Mouse (Mus musculus): ENCODE data around the gene Slc39a3.
"Not testable (repeated sequence)": the region's sequence is repeated elsewhere in the genome, so short reads cannot be mapped to it uniquely, and the experiment has no call there.

Slc39a3 gene

DNA sequence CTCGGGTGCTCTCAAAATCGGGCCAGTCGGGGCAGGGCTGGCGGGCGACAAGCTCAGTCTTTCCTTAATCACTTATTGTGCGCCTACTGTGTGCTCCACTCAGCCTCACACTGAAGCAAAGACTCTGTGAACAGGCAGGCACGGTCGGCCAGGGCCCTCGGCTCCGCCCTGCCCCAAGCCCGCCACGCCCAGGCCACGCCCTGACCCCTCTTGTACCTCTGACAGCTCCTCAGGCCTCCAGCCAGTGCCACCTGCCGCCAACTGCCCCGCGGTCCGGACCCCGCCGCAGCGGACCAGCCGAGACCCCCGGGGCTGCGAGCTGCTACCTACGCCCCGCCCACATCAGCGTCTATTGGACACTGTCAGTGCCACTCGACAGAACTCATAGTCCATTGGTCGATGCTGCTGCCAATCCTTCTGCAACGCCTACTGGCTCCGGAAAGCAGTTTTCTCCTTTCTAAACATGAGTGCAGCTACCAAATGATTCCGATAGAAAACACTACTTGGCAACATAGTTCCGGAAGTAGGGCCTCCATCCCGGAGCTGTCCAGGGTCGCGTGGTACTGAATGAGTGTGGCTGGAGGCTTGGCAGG, at the start of gene Slc39a3:
Gene Slc39a3, minus strand, starts transcription at position 439 of the 593 bp plus-strand sequence.
- DNase-seq, result peak; percentile 99

DNA sequence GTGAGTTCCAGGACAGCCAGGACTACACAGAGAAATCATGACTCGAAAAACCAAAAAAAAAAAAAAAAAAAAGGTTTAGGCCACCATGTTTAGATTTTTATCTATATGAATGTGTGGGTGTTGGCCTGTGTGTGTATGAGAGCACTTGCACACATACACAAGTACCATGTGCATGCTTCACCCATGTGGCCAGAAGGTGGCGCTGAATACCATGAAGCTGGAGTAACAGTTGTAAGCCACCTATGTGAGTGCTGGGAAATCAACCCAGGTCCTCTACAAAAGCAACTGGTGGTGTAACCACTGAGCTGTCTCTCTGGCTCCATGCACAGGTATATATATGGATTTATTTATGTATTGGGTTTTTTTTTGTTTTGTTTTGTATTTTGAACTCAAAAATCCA, 49.8 kb upstream of the Slc39a3 start:
- DNase-seq, result no peak

DNA sequence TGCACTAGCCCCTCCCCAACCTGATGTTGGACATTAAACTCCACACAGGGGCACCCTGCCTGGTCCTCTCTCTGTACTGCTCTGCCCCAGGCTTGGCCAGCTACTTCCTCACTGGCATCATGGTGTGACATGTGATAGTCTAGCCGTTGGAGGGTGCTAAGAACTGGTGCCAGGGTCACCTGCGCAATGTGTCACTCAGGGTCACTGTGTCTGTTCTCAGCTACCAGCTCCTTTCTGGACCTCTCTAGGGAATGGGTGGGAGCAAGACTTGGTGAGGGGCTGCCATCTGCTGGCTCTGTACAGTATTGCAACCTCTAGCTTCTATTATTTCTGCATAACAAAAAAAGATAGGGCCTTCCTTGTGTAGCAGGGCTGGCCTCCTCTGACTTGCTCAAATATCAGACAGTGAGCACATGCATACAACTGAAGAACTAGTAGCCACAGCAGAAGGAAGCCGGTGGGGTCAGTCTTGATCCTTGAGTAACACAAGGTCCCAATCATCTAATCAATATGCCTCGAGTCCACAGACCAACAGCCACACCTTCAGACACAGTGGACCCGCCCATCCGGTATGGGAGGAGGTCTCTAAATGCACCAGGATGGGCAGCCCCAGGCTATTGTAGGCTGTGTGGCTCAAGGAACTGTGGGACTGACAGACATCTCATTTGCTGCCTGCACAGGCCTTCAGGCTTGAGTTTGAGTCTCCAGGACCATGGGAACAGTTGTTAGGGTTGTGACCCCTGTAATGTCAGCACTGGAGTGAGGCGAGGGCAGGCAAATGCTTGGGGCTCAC, 45.1 kb upstream of the Slc39a3 start:
- DNase-seq, result peak; percentile 79

DNA sequence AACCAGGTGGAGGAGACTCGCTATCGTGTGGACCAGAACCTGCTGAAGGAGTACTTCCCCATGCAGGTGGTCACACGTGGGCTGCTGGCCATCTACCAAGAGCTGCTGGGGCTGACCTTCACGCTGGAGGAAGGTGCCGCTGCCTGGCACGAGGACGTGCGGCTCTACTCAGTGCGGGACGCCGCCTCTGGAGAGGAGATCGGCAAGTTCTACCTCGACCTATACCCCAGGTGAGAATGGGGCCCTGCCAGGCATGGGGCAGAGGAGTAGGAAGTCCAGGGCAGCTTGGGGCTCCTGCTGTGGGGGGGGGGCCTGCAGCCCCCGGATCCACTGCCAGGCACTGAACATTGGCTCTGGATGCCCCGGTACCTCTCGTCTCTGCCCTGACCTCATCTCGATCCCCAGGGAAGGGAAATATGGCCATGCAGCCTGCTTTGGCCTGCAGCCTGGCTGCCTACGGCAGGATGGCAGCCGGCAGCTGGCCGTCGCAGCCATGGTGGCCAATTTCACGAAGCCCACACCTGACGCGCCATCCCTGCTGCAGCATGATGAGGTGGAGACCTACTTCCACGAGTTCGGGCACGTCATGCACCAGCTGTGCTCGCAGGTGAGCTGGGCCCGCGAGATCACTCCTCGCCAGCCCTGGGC, 42.9 kb upstream of the Slc39a3 start:
- no peak for DNase-seq

DNA sequence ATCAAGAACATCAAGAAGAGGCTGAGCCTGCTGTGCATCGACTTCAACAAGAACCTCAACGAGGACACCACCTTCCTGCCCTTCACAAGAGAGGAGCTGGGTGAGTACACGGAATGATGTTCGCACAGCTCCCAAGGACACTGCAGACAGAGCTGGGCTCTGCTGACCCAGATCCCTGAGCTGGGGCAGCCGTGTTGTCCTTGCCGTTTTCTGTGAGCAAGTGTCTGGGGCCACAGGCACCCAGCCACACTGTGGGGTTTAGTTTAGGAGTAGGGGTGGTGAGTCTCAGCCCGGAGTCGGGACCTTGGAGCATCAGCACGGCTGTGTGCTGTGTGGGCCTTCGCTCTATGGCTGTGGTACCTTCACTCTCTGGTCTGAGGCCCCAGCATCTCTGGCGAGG, 40.7 kb upstream of the Slc39a3 start:
- DNase-seq, result no peak

DNA sequence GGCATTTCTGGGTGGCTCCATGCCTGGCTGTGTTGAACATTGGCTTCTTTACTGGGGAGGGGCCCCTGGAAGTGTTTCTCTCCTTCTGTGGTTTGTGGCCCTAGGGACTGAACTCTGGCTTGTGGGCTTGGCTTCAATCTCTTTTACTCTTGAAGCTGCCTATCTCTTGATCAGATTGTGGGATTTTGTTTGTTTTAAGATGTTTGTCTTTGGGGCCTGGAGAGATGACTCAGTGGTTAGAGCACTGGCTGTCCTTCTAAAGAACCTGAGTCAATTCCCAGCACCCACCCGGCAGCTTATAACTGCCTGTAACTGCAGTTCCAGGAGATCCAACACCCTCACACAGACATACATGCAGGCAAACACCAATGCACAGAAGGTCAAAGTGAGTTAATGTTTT, 39.1 kb upstream of the Slc39a3 start:
- no peak for DNase-seq

DNA sequence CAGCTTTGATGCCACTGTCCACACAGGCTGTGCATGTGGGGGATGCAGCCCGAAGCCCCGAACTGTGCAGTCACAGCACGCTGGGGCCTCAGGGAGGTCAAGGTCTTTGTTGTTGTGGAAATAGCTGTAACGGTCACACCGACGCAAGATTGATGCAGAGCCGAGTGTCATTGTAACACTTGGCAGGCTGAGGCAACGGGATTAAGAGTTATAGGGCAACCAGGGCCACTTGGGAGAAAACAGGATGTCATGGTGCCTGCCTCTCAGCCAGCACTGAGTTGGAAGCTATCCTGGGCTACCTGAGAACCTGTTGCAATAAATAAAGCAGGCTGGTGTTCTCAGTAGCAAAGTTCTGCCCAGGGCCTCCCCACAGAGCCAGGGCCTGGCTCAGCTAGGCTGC, 38.5 kb upstream of the Slc39a3 start:
- DNase-seq, result no peak

DNA sequence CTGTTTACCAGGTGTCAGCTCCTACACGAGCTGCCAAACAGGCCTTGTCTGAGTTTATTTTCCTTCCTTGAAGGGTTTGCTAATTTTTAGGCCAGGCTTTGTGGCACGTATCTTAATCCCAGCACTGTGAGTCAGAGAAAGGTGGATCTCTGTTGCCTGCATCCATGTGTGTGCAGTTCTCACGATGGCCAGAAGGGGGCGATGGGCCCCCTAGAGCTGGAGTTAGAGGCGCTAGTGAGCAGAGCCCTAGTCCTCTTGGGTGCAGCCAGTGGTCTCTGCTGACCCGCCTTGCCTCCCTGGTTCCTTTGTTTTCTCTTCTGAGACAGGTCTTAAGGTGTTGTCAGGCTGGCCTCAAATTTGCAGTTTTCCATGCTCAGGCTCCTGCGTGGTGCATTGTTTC, 36.2 kb upstream of the Slc39a3 start:
- DNase-seq, result no peak

DNA sequence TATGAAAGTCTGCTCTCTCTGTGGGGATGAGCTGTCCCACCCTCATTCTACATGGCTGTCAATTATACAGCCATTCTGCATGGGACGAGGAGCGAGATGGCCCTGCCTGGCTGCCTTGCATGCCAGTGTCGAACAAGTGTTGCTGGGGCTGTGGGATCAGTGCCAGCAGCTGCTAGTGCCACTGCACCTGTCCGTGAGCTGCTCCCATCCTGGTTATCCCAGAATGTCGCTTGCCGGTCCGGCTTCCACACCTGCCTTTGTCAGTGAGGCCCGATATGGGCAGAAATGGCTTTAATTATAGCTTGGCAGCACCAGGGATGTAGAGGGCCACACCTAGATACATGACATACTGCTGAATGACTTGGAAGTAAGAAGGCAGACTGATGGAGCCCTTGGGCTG, 35.1 kb upstream of the Slc39a3 start:
- DNase-seq, result no peak

DNA sequence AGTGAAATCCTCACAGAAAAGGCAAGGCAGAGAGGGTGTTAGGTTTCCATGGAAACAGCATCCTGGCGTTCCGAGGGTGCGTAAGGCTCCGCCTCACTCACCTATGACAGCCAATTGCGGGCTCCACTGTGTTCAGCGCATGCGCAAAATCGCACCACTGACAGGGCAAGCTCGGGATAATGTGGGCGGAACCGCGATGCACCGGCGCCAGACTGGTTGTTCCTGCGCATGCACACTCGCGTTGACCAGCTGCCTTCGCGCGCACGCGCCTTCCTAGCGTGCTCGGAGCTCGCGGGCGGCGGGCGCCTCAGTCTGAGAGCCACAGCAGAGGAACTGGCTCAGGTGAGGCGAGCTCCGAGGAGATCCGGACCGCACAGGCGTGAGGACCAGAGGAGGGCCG, 32.6 kb upstream of the Slc39a3 start, which contains the start of gene Thop1:
Gene Thop1, plus strand, starts transcription at position 200 of the 400 bp plus-strand sequence.
- peak; percentile 99 for DNase-seq

DNA sequence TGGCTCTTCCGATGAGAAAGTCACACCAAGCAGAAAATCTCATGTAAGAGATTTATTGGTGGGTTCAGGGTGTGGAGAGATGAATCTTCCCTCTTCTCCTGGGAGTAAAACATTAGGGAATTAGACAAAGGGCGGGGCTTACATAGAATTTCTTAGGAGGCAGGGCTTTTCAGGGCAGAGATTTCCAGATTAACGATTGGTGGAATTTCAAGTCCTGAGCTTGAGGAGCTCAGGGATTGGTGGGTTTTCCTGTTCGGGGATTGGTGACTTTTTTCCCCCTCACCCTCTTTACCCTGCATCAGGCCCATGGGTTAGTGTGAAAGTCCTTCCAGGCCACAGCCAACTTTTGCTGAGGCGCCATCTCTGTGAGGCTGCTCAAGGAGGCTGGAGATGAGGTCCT, 31.5 kb upstream of the Slc39a3 start:
- DNase-seq, result no peak

DNA sequence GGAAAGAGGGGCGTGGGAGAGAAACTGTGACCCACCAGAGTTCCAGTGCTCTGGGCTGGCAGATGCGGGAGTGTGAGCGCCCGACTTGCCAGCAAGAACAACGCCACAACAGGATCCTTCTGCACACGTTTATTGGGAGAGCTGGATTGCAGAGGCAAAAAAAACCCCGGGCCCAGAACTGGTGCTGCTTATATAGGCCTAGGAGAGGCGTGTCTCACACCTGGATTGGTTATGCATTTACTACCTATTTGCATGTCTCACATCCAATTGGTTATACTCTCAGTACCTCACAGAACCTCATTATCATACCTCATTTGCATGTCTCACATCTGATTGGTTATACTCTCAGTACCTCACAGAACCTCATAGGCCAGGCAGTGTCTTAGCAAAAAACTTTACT, 27.3 kb upstream of the Slc39a3 start:
- DNase-seq, result not testable (repeated sequence)

DNA sequence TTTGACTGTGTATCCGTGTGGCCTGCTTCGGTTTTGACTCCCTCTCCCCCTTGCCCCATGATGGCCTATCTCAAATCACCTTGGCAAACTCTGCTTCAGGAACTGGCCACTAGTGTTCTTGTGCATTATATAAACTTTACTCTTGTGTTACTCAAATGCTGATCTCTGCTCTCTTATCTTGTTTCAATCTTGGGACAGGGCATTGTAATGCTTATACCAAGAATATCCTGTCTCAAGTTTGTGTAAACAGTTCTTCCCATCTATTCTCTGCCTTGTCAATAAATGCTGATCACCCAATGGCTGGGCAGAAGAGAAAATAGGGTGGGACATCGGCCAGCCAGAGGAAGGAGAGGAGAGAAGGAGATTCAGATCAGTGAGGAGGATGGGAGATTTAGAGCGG, 25.5 kb upstream of the Slc39a3 start:
- no peak for DNase-seq

DNA sequence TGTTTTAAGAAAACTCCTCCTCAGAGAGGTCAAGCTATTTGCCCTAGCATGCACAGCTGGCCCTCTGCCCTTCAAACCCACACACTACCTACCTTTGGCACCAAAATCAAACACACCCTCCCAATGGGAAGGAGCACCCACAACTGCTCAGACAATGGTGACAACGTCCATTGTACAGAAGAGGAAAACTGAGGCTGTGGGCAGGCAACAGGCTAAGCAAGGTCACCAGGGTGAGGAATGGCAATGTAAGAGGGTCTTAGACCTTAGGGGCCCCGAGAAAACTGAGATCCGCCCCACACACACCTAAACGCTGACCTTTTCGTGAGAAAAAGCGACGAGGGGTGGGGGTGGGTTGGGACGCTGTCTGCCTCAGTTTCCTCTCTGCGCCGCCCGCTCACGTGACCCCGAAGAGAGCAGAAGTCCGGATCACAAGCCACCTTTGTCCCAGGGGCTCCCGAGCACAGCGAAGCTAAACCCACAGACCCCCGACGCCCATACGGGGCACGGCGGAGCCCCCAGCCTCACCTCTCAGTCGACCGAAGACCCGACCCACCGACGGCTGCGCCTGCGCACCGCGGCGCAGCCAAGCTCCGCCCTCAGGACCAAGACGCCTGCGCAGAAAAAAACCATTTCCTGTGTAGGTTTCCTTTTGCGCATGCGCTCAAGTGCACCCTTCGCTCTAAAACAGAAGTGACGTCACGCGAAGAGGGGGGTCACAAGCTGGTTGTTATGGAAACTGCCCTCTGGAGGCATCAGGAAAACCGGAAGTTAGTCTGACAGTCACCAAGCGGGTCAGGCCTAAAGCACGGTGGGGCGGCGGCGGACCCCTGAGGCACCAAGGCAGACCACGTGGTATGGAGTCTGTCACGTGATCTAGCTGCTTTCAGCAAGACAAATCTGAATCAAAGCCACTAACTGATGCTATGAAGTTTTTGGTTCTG, 22.6 kb upstream of the Slc39a3 start, which contains the start of gene Sgta:
Gene Sgta, minus strand, starts transcription at position 579 of the 941 bp plus-strand sequence.
- peak; percentile 100 for DNase-seq

DNA sequence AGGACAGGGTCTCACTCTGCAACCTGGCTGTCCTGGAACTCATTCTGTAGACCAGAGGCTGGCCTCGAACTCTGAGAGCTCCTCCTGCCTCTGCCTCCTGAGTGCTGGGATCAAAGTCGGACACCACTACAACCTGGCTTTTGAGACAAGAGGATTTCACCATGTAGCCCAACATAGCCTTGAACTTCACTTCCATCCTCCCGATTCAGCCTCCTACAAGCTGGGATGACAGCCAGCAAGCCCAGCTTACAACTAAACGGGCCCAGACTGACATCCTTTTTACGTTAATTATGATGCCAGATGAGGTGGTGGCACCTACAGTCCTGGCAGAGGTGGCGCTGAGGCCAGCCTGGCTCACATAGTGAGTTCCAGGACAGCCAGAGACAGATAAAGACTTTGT, 21.7 kb upstream of the Slc39a3 start:
- no peak for DNase-seq

DNA sequence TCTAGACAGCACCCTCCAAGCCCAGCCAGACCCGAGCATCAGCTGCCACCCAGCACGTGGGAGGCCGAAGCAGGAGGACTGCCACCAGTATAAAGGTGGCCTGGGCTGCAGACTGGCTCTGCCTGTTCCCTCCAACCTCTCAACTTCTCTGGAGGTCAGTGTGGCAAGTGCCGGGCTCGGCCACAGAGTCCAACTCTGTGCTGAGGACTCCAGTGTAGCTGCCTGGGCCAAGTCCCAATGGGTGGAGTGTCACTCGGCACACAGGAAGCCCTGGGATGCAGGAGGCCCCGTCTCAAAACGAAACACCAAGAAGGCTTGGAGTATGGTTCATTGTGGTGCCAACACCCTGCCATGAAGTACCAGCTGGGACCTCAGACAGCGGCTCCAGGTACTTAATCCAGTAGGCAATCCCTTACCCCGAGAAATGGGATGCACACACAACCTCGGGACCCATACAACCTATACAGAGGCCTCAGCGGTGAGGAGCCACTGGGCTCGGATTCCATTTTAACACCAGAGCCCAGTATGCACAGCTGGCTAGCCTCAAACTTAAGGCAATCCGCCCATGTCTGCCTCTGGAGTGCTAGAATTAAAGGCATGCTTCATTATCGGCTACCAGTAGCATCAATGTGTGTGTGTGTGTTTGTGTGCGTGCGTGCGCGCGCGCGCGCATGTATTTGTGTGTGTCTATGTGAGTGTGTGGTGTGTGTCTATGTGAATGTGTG, 20.3 kb upstream of the Slc39a3 start:
- no peak for DNase-seq

DNA sequence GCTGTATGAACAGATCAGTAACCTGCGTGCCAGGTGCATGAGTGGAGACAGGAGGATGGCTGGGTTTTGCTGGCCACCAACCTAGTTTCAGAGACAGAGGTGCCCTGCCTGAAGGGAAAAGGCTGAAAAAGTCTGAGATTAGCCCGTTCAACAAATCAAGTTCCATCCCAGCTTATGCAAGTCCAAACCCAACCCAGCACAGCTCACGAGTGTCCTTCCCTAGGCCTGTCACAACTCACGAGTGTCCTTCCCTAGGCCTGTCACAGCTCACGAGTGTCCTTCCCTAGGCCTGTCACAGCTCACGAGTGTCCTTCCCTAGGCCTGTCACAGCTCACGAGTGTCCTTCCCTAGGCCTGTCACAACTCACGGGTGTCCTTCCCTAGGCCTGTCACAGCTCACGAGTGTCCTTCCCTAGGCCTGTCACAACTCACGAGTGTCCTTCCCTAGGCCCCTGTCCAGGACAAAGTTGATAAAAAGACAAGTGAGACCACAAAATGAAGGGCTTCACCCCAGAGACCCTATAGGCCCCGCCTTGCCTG, 18.6 kb upstream of the Slc39a3 start:
- not testable (repeated sequence) for DNase-seq

DNA sequence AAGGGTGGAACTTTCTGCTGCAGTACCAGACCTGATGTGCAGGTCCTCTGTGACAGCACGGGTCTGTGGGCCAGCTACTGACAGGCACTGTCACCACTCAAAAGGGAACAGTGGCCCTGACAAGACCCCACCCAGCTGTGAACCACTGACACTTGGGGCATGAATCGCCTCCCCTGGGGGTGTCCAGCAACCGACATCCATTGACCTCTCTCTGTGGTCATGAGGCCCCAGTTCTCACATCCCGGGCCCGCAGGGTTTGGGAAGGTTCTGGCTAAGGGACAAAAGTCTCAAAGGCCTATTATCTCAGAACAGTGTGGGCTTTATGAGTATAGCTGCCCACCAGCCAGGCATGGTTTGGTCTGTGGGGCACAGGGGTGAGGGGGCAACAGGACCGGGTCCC, 17.9 kb upstream of the Slc39a3 start:
- no peak for DNase-seq

DNA sequence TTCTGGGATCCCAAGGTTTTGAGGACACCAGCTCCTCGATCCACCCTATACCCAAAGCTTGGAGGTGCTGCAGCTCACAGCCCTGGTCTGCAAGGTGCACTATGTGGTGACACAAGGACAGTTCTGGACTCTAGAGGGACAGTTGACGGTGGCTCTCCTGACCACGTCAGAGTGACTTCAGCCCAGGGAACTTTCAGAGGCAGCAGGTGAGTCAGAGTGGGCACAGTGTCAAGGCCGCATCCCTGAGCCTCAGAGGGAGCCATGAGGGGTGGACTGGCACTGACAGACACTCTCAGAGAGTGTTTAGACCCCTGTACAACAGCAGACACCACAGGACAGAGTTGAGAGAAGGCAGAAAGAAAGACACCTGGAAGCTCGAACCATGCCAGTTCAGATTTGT, 15.4 kb upstream of the Slc39a3 start:
- no peak for DNase-seq

DNA sequence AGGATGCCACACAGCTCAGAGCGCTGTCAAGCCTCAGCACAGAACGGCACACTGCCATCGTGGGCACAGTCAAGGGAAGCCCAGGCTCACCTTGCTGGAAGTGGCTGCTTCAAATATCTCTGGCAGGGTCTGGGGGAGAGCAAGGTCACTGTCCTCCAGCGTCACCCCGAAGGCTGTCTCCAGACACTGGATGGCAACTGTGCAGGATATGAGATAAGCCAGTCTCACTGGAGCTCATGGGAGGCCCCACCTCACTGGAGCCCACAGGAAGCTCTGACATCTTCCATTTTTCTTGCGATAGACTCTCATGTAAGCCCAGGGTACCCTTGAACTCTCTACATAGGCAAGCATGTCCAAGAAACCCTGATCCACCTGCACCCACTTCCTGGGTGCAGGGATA, 13.9 kb upstream of the Slc39a3 start:
- no peak for DNase-seq

DNA sequence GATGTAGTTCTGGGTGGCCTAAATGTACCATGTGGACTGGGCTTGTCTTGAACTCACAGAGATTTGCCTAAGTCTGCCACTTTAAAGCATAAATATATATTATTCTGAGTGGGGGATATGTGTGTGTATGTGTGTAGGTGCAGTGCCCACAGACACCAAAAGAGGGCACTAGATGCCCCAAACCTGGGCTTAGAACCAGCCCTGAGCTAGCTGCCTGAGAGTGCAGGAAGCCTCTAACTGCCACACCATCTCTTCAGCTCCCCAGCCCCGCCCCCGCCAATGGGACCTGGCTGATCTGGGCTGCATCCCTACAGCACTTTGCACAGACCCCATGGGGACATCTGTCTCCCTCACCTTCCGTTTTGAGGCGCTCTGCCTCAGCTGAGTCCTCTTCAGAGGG, 13.4 kb upstream of the Slc39a3 start:
- DNase-seq, result no peak

DNA sequence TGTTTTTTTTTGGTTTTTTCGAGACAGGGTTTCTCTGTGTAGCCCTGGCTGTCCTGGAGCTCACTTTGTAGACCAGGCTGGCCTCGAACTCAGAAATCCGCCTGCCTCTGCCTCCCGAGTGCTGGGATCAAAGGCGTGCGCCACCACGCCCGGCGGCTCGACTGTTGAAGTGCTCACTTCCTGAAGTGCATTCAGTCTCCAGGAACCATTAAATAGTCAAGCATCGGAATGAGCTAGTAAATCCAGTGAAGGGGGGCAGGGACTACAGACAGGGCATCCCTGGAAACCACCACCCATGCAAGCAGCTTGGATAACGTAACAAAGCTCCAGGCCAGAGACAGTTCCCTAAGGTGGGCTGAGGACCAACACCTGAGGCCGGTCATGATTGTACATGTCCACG, 8.0 kb upstream of the Slc39a3 start:
- not testable (repeated sequence) for DNase-seq

Measured in kidney, postnatal 14 days (tissue).